Mouse (Mus musculus) cerebellum, adult 2 months (tissue): Measurements from ENCODE around the gene Kmt5b.

Experiments used
- CTCF ChIP-seq: fragments of 200-500 bp; IDR thresholded peaks from 2 replicates; pipeline ENCODE4 v1.5.1; 2011; ENCODE audit warnings: low read depth, mild to moderate bottlenecking, control low read depth, low read length, moderate library complexity, borderline replicate concordance; ENCODE audit not compliant: insufficient read depth
- POLR2A ChIP-seq: fragments of 200-500 bp; IDR thresholded peaks from 2 replicates; pipeline ENCODE4 v1.6.1; 2011; ENCODE audit warnings: low read length, control low read depth, borderline replicate concordance; ENCODE audit not compliant: insufficient read depth

- TF ChIP-seq CTCF (no peak), POLR2A (no peak)
These were observed 67.1 kb downstream of the Kmt5b start for GRCm38 (mm10) chr19:3834301-3834700.
